Mouse (Mus musculus) liver, embryonic 13.5 days (tissue): ENCODE measurements around the gene Kcmf1. TPM values are rescaled to one million over a fixed set of nuclear protein-coding genes. Genes with fewer than 3 reads are reported as not detected.
"Not testable (repeated sequence)": the region's sequence is repeated elsewhere in the genome, so short reads cannot be mapped to it uniquely, and the experiment has no call there.

Source experiments
- ATAC-seq: fragments of 200-750 bp; cut with Nextera tagmentation; 2 replicates; pipeline ENCODE4 v1.8.0; 2017; ENCODE audit warnings: low read depth, mild to moderate bottlenecking, moderate number of reproducible peaks, moderate library complexity
- DNase-seq: peaks from one replicate; pipeline ENCODE4 v3.0.0; 2022
- H3K27ac ChIP-seq: fragments of 300-500 bp; sonication (generic); 2 replicates; pipeline ENCODE4 v1.5.1; 2015; ENCODE audit warnings: moderate library complexity, mild to moderate bottlenecking, inconsistent platforms
- H3K27me3 ChIP-seq: fragments of 300-500 bp; sonication (generic); 2 replicates; pipeline ENCODE4 v1.6.1; 2015; ENCODE audit warnings: mild to moderate bottlenecking, inconsistent platforms
- H3K36me3 ChIP-seq: fragments of 300-500 bp; sonication (generic); 2 replicates; pipeline ENCODE4 v1.6.1; 2015; ENCODE audit warnings: mild to moderate bottlenecking, inconsistent platforms
- H3K4me1 ChIP-seq: fragments of 300-500 bp; sonication (generic); replicated peaks from 2 replicates; pipeline ENCODE4 v1.6.1; 2015; ENCODE audit warnings: inconsistent platforms
- H3K4me2 ChIP-seq: fragments of 300-500 bp; sonication (generic); 2 replicates; pipeline ENCODE4 v1.6.1; 2015; ENCODE audit warnings: inconsistent platforms, mild to moderate bottlenecking, moderate library complexity
- H3K4me3 ChIP-seq: fragments of 300-500 bp; sonication (generic); replicated peaks from 2 replicates; pipeline ENCODE4 v1.5.1; 2015; ENCODE audit warnings: mild to moderate bottlenecking, inconsistent platforms
- H3K9ac ChIP-seq: fragments of 300-500 bp; sonication (generic); 2 replicates; pipeline ENCODE4 v1.6.1; 2015; ENCODE audit warnings: mild to moderate bottlenecking, inconsistent platforms
- H3K9me3 ChIP-seq: fragments of 300-500 bp; sonication (generic); replicated peaks from 2 replicates; pipeline ENCODE4 v1.6.1; 2016; ENCODE audit warnings: inconsistent platforms
- WGBS: fragments of 180-500 bp; shearing (Covaris S2); methylation state at CpG from one replicate; pipeline ENCODE4 v1.1.7; 2015; ENCODE audit not compliant: insufficient replicate concordance; 5-methylcytosine and 5-hydroxymethylcytosine counted together
- polyA plus RNA-seq: library from polyadenylated mRNA; unstranded; fragments of >200 nt; fragmentation: Nextera tagmentation; extraction: Ambion mirVana; gene quantifications from 2 replicates; pipeline ENCODE4 v1.2.1, GENCODE M21; 2015

Kcmf1 gene
- polyA plus RNA-seq, 1 experiment from 2014 or later: 33.4 TPM

DNA sequence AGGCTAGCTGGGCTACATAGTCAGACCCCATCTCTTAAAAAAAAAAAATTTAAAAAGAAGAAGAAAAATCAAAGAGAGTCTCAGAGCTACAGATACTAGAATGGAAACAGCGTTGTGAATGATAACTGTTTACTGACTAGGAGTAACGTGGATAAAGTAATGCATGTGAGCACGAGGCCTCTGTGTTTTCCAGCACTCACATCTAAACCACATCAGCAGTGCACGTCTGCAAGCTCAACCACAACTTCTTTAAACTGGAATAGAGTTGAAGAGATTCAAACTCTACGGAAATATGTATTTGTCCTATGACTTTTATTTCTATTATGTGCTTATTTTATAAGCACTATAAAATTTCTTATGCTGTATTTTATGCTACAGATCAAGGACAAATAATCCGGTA lies 23.1 kb downstream of the Kcmf1 start:
- 53% methylated on average over 6 of the region's 6 CpGs for WGBS
- Histone ChIP-seq H3K9me3 (no peaks in the 10 kb centered on the region), H3K4me1 (peaks cover 30% of the 10 kb centered on the region)

DNA sequence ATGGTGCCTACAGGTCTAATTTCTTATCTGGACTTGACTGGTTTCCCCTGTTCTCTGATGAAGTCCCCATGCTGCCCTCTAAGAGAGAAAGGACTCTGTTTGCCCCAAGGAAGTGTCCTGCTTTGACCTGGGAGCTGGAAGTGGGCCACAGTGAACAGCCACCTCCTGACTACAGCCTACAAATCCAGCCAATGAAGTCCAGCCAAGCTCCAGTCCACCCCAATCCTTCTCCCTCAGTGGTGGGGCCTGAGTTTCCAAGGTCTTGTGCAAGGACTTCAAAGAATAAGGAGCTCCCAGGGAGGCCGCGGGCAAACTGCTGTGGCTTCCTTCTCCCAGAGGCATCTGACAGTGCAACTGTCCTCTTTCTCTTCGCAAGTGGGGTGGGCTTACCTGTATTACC lies 26.4 kb downstream of the Kcmf1 start:
- no peaks in the 10 kb centered on the region for H3K36me3 ChIP-seq
- 88% methylated on average over 3 of the region's 3 CpGs for WGBS
- H3K4me1 ChIP-seq: peaks cover 33% of the 10 kb centered on the region
- no peaks in the 10 kb centered on the region for H3K27me3 ChIP-seq
- no peak overlapping the region for H3K9ac ChIP-seq
- no peak overlapping the region for H3K4me2 ChIP-seq
- no peaks in the 10 kb centered on the region for H3K9me3 ChIP-seq
- H3K27ac ChIP-seq: no peak overlapping the region
- ATAC-seq: no peak
- no peak for DNase-seq
- H3K4me3 ChIP-seq: no peak overlapping the region

More for the DNA sequence above, 23.1 kb downstream of the Kcmf1 start:
- no peaks in the 10 kb centered on the region for H3K27me3 ChIP-seq
- H3K4me3 ChIP-seq: no peak overlapping the region
- H3K4me2 ChIP-seq: no peak overlapping the region
- DNase-seq: no peak
- no peak overlapping the region for H3K9ac ChIP-seq
- no peaks in the 10 kb centered on the region for H3K36me3 ChIP-seq
- no peak for ATAC-seq
- H3K27ac ChIP-seq: no peak overlapping the region

DNA sequence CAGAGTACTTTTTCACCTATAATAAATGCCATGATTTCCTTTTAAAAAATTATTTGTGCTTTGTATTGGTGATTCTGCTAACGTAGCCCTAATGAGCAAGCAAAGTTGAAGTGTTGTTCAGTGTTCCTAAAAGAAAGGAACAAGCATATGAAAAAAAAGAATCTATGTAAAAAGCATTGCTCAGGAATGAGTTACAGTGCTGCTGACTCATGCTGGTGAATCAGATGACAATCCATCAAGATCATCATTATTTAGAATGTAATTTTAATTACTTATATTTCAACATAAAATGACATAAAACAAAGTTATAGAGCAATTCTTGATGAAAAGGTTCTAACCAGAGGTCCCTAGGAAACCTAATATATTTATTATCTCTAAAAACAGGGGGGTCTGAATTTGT lies 27.5 kb downstream of the Kcmf1 start:
- Histone ChIP-seq H3K27me3 (no peaks in the 10 kb centered on the region), H3K4me2 (no peak overlapping the region), H3K4me3 (no peak overlapping the region), H3K9me3 (no peaks in the 10 kb centered on the region), H3K36me3 (no peaks in the 10 kb centered on the region), H3K4me1 (peaks cover 40% of the 10 kb centered on the region), H3K27ac (no peak overlapping the region), H3K9ac (no peak overlapping the region)
- 88% methylated on average over 1 of the region's 1 CpGs for WGBS
- no peak for DNase-seq
- ATAC-seq: no peak

DNA sequence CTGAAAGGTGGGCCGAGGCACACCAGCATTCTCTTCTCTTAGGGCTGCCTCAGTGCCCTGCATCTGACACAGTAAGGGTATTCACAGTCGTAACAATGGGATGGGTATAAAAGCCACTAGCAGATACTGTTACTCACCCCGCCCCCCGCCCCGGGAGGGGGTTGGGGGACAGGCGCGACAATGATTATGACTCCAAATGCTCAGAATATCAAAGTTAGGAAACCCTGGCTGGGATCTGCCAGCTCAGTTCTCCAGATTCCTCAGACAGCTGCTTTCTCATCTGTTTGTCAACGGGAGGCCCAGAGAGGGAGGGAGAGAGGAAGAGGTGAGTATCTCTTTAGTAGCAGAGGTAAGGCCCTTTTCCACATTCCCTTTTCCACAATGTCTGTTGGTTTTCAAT lies 30.2 kb downstream of the Kcmf1 start:
- Histone ChIP-seq H3K4me2 (no peak overlapping the region), H3K4me1 (peaks cover 49% of the 10 kb centered on the region), H3K36me3 (no peaks in the 10 kb centered on the region), H3K27me3 (no peaks in the 10 kb centered on the region), H3K9me3 (no peaks in the 10 kb centered on the region), H3K9ac (no peak overlapping the region), H3K4me3 (no peak overlapping the region), H3K27ac (no peak overlapping the region)
- DNase-seq (no peak), ATAC-seq (no peak)
- 74% methylated on average over 8 of the region's 8 CpGs for WGBS

DNA sequence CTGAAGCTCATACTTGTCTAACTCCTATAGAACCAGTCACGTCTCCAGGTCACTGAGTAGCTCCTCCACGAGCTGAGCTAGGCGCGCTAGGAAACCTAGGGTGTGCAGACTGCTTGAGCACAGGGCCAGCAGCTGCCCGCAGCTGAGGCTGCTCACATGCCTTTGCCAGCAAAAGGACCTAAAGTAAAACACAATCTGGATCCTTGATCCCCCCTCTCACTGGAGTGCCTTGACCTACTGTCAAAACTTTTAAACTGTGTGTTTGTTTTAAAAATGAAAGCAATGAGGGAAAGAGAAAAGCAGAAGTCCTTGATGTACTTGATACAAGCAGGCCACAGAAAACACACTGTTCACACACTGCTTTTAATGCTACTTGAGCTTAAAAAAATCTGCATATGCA lies 31.1 kb downstream of the Kcmf1 start:
- H3K27ac ChIP-seq: no peak overlapping the region

DNA sequence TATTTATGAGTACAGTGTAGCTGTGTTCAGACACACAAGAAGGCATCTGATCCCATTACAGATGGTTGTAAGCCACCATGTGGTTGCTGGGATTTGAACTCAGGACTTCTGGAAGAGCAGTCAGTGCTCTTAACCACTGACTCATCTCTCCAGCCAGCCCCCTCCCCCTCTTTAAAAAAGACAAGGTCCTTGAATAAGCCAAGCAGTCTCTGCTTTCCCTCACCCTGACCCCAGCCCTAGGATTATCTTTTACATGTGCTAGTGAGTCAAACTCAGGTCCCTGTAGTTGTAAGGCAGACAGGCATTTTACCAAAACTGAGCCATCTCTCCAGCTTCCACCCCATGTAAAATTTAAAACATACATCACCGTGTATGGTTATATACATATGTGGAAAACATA lies 32.0 kb downstream of the Kcmf1 start:
- Histone ChIP-seq H3K4me2 (no peak overlapping the region), H3K27ac (no peak overlapping the region), H3K9me3 (no peaks in the 10 kb centered on the region), H3K4me3 (no peak overlapping the region), H3K36me3 (peaks cover 3% of the 10 kb centered on the region), H3K4me1 (peaks cover 54% of the 10 kb centered on the region), H3K9ac (no peak overlapping the region), H3K27me3 (no peaks in the 10 kb centered on the region)
- DNase-seq: no peak
- ATAC-seq: no peak
- WGBS: 82% methylated on average over 1 of the region's 1 CpGs

More for the DNA sequence above, 31.1 kb downstream of the Kcmf1 start:
- no peaks in the 10 kb centered on the region for H3K9me3 ChIP-seq
- no peaks in the 10 kb centered on the region for H3K27me3 ChIP-seq
- WGBS: 79% methylated on average over 5 of the region's 5 CpGs
- H3K4me2 ChIP-seq: no peak overlapping the region
- no peak overlapping the region for H3K4me3 ChIP-seq
- no peak overlapping the region for H3K9ac ChIP-seq
- H3K36me3 ChIP-seq: no peaks in the 10 kb centered on the region
- ATAC-seq (no peak), DNase-seq (no peak)
- peaks cover 57% of the 10 kb centered on the region for H3K4me1 ChIP-seq

DNA sequence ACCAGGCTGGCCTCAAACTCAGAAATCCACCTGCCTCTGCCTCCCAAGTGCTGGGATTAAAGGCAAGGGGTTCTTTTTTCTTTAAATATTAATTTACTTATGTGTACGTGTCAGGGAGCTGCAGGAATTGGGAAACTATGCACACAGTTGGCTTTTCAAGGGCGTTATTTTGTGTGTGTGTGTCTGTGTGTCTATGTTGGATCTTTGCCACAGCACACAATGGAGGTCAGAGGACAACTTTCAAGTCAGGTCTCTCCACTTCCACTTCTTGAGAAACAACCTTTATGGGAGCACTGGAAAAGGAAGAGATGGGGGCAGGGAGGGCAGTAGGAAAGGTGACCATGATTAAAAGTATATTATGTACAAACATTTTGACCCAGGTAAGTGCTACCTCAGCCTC lies 33.5 kb downstream of the Kcmf1 start:
- no peaks in the 10 kb centered on the region for H3K9me3 ChIP-seq
- 74% methylated on average over 2 of the region's 2 CpGs for WGBS

DNA sequence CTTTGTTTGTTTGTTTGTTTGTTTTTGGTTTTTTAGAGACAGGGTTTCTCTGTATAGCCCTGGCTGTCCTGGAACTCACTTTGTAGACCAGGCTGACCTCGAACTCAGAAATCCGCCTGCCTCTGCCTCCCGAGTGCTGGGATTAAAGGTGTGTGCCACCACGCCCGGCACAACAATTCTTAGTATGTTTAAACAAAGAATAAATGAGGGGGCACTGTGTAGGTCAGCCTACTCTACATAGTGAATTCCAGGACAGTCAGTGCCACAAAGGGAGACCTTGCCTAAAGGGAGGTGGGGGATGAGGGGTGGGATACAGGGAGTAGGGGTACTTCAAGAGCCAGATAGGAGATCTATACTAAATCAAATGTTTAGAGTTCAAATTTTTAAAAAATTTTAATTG lies 37.1 kb downstream of the Kcmf1 start:
- not testable (repeated sequence) for H3K27ac ChIP-seq, H3K9me3 ChIP-seq, ATAC-seq, H3K9ac ChIP-seq, H3K4me2 ChIP-seq, H3K4me3 ChIP-seq, DNase-seq, H3K27me3 ChIP-seq
- WGBS: 72% methylated on average over 5 of the region's 5 CpGs
- Histone ChIP-seq H3K36me3 (peaks cover 19% of the 10 kb centered on the region), H3K4me1 (peaks cover 21% of the 10 kb centered on the region)

More for the DNA sequence above, 33.5 kb downstream of the Kcmf1 start:
- Histone ChIP-seq H3K27ac (no peak overlapping the region), H3K9ac (no peak overlapping the region), H3K27me3 (no peaks in the 10 kb centered on the region), H3K4me2 (no peak overlapping the region), H3K36me3 (peaks cover 6% of the 10 kb centered on the region), H3K4me1 (peaks cover 48% of the 10 kb centered on the region), H3K4me3 (no peak overlapping the region)
- ATAC-seq: no peak
- no peak for DNase-seq

DNA sequence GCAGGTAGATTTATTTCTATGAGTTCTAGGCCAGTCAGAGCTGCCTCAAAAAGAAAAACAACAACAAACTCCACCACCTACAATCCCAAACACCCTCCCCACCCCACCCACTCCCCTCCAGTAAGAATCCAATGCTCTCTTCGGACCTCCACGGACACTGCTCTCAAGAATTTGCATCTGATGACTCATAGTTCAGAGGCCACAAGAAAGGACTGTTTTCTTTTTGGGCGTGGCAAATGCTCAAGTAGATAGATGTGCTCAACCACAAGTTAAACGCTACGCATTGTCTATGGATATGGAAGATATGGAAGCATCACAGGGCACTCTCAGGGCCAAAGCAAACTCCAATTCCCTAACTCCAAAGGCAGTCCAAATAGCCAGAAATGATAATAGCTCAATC lies 45.5 kb downstream of the Kcmf1 start:
- no peaks in the 10 kb centered on the region for H3K27me3 ChIP-seq
- peaks cover 89% of the 10 kb centered on the region for H3K36me3 ChIP-seq
- 60% methylated on average over 5 of the region's 5 CpGs for WGBS

DNA sequence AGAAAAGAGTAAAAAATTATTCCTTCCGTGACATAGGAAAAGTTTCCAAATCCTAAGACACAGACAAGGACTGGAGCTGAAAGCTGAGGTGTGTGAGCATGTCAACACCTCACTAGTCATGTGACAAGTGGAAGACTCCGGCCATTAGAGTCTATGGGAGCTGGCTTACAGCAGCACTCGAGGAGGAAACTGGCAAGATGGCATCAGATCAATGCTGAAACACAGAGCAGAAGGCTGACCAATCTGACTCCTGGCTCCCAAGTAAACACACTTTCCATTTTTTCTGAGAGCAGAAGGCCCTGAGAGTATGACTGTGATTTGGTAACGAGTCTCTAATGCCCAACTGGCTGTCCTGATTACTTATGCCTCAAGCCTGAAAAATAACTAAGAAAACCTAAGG lies 47.6 kb downstream of the Kcmf1 start:
- H3K36me3 ChIP-seq: peaks cover 91% of the 10 kb centered on the region
- no peaks in the 10 kb centered on the region for H3K4me1 ChIP-seq
- no peaks in the 10 kb centered on the region for H3K9me3 ChIP-seq
- H3K27ac ChIP-seq: no peak overlapping the region
- H3K4me3 ChIP-seq: no peak overlapping the region
- WGBS: 70% methylated on average over 4 of the region's 4 CpGs
- no peak for ATAC-seq
- H3K4me2 ChIP-seq: no peak overlapping the region
- H3K9ac ChIP-seq: no peak overlapping the region
- no peaks in the 10 kb centered on the region for H3K27me3 ChIP-seq
- DNase-seq: no peak

More for the DNA sequence above, 45.5 kb downstream of the Kcmf1 start:
- Histone ChIP-seq H3K9me3 (no peaks in the 10 kb centered on the region), H3K4me3 (no peak overlapping the region), H3K27ac (no peak overlapping the region), H3K4me2 (no peak overlapping the region), H3K9ac (no peak overlapping the region), H3K4me1 (no peaks in the 10 kb centered on the region)
- DNase-seq: no peak
- no peak for ATAC-seq

DNA sequence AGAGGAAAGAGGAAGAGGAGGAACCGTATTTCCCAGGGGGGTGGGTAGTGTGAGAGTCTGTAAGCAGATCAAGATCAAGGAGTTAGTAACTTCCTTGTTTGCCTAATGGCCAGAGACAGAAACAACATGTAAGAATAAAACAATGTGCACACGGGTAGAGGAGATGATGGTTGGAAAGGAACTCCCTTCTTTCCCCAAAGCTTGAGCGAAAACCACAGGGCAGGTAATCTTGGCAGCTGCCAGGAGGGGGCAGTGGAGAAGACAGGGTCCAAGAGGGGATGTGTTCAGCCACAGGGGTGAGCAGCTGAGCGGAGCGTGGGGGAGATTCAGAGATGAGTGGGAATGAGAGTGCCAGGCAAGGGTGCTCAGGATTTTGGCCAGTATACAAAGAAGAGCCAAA lies 48.1 kb downstream of the Kcmf1 start:
- 75% methylated on average over 5 of the region's 5 CpGs for WGBS
- H3K36me3 ChIP-seq: peaks cover 91% of the 10 kb centered on the region
- no peaks in the 10 kb centered on the region for H3K9me3 ChIP-seq
- H3K4me3 ChIP-seq: no peak overlapping the region
- H3K27me3 ChIP-seq: no peaks in the 10 kb centered on the region
- H3K27ac ChIP-seq: no peak overlapping the region
- ATAC-seq (no peak), DNase-seq (peak; percentile 6)
- H3K9ac ChIP-seq: no peak overlapping the region
- no peak overlapping the region for H3K4me2 ChIP-seq
- no peaks in the 10 kb centered on the region for H3K4me1 ChIP-seq

DNA sequence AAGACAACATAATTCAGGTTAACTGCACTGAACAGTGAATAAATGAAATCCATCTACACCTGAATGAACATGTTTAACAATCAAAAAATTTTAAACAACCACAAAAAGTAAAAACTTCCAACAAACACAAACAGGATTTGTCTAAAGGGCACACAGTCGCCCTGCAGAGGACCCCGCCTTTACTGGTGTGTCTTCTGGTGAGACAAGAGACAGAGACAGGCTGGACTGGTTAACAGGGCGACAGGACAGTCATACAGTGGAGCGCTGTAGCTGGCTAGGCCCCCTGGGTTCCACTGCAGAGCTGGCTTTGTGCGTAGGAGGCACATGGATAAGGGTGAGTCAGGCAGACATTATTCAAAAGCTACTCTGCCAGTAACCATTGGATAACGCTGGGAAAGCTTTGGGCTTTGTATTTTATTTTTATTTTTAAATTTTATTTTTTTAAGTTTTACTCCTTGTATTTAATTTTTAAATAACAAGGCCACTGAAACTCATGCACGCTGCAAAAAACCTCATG lies 57.7 kb downstream of the Kcmf1 start:
- Histone ChIP-seq H3K9me3 (no peaks in the 10 kb centered on the region), H3K4me2 (no peak overlapping the region), H3K4me1 (no peaks in the 10 kb centered on the region), H3K27ac (no peak overlapping the region), H3K27me3 (no peaks in the 10 kb centered on the region), H3K36me3 (peaks cover 70% of the 10 kb centered on the region), H3K4me3 (no peak overlapping the region), H3K9ac (no peak overlapping the region)
- DNase-seq (no peak), ATAC-seq (no peak)
- WGBS: 86% methylated on average over 7 of the region's 7 CpGs
